Mouse (Mus musculus): ENCODE results near the gene Rmdn3.

The Rmdn3 gene

DNA sequence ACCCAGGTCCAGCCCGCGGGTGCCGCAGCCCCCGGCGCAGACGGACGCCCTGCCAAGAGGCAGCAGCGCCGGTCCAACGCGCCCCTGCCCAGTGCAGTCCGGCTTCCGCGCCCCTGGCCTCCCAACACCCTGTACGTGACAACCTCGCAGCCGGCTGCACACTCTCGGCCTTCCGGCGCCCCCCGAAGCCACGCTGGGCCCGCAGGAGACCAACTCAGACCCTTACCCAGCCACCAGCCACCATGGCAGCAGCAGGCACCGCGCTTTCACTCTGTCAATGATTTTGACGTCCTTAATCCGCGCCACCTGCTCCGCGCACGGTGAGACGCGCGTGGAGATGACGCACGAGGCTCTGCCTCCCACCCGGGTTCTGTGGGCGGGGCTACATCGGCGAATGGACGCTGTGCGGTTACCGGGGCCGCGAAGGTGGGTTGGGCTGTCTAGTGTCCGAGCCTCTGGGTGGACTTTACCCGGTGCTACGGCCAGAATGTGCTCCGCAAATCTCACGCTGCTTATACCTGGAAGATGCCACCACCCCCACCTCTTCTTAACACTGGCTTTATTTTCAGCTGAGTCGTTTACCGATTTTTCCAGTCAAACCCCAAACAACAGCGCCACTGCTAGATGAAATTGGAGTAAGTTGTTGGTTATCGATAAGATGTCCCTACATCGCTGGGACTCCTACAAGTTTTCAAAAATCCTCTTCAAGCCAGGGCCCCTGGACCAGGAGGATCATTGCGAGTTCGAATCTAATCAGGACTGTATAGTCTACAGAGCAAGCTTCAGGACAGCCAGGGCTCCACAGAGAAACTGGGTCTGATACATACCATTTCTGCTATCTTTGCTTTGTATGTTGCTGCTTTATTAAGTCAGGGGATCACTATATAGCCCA, at the start of gene Rmdn3:
Gene Rmdn3 (minus strand): TSS at position 354 of the 892 bp plus-strand sequence.
- DNase-seq (ENCODE audit: low spot score), result peak; percentile 97

DNA sequence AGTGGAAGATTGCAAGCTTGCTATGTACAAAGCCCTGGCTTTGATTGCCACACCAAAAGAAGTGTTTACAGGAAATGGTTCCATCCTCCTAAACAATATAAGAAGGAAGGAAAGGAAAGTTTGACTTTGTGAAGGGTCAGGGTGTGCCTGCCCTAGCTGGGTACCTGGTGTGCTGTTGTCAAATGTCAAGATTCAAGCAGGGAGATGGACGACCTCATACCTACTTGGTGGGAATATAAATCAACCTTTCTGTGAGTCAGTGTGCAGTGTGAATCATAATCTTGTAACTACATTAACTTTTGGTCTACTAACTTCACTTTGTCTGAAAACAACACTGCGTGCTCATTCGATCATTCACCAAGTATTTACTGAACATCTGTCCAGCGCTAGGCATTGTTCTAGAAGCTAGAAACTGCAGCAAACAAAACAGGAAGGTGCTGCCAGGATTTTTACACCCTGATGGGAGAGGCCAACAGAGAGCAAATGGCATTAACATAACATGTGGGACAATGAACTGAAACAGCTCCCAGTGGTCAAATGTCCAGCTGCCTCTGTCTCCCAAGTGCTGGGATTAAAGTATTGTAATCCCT, 47.1 kb upstream of the Rmdn3 start:
- no peak for DNase-seq (ENCODE audit: low spot score)

DNA sequence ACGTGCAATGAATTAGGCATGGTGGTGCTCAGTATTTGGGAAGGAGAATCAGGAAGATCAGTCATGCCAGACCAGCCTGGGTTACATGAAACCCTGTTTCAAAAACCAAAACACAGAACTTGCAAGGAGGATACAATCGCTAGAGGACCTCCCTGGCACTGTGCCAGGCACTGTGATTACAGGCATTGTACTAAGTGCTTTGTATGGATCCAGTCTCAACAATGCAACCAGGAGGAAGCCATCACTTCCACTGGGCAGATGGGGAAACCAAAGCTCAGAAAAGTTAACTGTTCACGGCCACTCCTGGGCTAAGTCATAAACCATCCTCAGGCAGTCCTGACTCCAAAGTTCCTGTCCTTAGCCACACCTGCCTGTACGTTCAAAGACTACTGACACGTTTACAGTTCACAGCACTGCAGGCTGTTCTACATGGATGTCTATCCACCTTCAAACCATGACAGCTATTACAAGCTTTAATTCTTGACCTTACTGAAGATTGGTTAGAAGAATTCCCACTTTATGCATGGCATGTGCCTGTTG, 46.1 kb upstream of the Rmdn3 start:
- no peak for DNase-seq (ENCODE audit: low spot score)

DNA sequence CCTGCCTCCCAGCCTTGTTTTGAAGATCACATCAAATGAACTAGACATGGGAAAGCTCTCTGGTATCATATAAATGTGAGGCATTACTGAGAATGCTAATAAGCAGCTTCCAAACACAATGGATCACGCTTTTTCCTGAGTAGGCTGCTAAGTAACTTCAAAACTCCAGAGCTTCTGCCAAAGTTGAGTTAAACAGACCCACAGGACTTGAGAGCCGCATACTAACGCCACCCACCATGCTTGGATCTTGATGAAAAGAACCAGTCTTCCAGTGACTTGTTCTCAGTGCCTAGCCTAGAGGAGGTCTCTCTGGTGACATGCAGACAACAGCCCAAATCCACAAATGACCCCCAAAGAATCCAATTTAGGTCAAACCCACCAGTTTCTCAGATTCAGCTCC, 42.1 kb upstream of the Rmdn3 start:
- no peak for DNase-seq (ENCODE audit: low spot score)

DNA sequence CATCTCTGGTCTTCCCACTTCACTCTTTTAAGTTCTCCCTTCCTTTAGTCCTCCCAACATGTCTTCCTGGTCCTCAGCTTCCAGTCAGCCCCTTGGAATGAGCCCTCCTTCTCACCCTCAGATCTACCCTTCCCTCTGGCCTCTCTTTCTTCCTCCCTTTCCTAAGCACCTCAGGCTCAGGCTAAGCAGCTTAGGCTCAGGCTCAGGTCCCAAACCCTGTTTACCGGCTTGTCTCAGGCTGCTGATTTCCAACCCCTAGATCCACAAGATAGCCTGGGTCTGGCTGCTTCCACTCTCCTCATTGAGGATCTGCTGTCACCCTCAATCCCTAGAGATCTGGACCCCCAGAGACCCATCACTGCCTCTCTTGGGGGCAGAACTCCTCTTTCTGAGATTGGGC, 41.2 kb upstream of the Rmdn3 start:
- no peak for DNase-seq (ENCODE audit: low spot score)

DNA sequence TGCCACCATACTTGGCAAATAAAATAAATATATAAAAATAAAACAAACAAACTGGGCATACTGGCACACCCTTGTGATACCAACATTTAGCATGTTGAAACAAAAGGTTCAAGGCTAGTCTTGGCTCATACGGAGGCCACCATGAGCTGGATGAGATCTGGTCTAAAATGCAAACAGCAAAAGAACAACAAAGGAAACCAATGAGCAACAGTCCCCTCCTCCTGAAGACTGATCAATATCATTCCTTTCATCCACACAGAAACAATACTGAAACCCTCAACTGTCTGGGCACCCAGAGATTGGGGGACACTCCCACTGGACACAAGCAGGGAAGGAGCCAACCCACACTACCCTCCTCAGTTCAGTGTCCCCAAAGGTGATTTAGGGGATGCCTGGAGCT, 40.7 kb upstream of the Rmdn3 start:
- DNase-seq (ENCODE audit: low spot score), result no peak

DNA sequence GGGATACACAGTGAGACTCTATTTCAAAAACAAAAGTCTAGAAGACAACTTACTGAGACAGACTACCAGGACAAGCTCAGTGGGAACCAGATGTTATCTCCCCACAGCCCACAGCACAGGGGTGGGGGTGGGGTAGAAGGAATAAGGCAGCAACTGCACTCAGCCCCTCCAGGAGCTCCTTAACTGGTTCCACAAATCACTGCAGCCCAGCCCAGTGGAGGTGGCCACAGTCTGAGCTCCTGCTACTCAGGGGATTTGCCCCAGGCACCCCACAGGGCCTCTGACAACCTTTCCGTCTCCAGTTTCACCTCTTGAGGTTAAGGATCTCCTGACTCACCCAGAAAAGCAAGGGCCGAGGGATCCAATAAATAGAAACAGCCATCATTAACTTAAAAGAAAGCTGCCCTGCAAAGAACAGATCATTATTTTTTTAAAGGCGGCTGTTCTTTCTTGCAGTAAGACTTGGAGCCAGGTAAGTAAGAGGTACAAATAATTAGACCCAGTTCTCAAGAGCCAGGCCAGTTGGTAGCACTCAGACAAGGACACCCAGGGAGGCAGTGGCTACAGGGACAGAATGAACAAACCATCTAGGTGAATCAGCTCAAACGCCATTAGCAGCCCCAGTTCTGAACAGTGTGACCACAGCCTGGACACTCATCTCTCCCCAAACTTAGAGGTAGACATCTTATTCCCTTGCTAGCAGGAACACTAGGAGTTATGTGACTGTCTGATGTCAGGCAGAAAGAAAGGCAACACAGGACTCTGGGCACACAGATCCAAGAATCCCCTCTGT, 39.7 kb upstream of the Rmdn3 start:
- DNase-seq (ENCODE audit: low spot score), result peak; percentile 34

DNA sequence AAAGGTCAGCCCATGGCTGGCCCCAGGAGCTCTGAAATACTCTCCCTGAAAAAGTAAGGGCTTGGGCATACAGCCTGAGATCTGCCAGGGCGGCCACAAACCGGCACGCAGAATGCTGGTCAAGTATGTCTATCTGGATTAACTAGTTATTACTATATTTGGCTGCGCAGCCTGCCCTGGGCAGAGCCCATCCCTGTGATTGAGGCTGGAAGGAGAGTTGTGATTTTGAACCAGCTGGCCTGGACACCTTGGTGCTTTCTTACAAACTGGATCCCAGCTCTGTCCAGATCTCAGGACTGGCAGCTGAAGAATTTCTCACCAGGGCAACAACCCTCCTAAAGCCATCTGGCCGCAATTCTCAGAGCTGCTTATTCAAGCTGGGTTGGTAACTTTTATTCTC, 37.3 kb upstream of the Rmdn3 start:
- no peak for DNase-seq (ENCODE audit: low spot score)

DNA sequence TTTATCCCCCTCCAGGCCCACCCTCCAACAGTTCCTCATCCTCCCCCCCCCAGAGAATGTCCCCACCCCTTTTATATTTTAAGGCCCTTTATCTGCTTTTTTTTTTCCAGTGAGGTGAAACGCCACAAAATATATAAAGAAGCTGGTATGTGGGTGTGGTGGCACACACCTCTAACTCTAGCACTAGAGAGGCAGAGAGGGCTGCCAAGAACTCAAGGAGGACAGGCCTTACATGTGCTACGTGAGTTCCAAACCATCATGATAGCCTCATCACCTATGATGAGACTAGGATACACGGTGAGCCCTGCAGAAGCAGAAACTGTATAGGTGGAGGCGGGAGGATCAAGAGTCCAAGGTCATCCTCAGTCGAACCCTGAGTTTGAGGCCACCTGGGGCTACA, 34.1 kb upstream of the Rmdn3 start:
- DNase-seq (ENCODE audit: low spot score), result no peak

DNA sequence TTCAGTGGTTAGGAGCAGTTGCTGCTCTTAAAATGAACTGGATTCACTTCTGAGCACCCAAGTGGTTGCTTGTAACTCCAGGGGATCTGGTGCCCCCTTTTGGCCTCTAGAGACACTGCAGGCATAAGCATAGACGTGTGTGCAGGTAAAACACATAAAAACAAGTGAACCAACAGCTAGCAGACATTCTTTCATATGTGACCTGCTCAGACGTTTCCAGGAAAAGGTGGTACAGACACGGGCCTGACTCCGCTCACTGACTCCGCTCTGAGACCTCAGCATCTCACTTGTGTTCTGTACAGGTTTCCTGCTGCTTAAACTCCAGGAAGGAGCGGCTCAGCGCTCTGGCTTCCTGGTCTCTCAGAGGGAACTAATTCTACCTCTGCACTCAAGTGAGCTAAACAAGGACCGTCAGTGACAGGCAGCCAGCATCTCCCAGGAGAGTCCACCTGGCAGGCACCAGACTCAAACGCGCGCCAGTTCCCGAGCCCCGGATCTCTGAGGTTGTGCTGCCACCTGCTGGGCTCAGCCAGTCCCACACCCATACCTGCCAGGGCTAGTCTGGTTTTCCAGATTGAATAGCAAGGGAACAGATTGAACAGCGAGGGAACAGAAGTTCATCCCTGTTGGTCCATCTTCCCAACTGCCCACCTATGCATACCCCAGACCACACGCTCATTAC, 32.3 kb upstream of the Rmdn3 start:
- peak; percentile 85 for DNase-seq (ENCODE audit: low spot score)

DNA sequence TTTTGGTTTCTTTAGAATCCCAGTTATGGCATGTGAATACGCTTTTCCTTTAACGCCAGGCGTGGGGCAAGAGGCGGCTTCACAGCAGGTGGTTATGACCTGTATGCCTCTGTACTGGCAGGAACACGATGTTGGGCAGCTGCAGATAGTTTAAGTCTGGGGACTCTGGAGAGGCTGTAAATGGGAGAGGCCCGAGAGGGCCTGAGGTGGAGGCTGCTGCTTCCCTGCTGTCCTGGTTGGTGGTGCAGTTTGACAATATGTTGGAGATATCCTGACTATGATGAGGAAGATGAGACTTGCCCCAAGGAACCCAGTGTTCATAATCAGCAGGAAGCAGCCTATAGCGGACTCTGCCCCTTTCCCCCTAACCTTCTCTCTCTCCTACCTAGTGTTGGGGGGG, 26.1 kb upstream of the Rmdn3 start:
- no peak for DNase-seq (ENCODE audit: low spot score)

DNA sequence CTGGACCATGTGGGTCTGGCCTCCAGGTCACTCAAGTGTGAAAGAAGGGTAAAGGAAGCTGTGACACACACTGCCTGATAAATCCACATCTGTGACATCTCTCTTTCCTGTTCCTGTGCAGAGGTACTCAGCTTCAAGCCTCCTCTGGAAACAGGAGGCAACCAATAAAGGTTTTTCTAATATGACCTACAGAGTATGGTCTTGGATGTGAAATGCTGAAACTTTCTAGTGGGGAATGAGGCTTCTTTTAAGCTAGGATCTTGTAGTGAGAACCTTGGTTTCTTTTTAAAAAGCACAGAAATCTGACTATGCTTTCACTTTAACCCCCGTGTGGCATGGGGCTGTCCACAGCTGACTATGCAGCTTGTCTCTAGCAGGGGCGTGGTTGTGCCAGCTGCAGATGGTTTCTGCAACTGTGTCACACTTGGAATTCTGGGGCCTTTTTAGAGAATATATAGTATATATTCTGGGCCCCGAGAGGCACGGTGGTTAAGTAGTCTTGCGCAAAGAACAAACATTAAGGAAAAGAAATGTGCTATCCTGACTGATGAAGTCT, 20.6 kb upstream of the Rmdn3 start:
- DNase-seq (ENCODE audit: low spot score), result no peak

DNA sequence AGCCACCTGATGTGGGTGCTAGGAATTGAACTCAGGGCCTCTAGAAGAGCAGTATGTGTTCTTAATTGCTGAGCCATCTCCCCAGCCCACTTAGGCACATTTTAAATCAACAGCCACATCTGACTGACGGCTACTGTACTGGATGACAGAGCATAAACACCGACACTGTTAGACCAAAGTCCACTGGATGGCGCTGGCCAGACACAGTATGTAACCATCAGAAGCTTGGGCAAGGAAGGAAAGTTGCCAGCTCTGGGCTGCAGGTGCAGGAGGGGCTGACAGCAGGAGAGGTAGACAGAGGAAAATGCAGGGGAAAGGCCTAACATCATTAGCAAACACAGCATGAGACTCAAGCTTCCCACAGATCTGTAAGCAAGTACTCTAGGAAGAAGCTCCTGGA, 19.9 kb upstream of the Rmdn3 start:
- no peak for DNase-seq (ENCODE audit: low spot score)

DNA sequence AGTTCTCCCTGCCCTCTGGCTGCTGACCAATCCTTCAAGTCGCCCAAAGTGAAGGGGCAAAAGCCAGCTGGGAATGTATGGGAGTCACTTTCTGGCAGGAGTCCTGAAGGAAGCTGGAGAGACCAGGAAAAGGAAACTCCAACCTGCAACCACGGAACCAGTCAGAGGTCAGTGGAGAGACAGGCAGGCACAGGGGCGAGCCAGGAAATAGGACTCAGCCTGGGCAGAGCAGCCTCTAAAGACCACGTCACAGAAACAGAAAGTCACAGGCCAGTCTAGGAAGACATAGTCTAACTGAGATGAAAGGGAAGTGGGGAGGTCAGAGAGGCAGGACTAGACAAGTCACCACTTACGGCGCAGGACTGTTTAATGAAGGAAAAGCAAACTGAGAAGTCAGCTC, 18.8 kb upstream of the Rmdn3 start:
- DNase-seq (ENCODE audit: low spot score), result no peak

DNA sequence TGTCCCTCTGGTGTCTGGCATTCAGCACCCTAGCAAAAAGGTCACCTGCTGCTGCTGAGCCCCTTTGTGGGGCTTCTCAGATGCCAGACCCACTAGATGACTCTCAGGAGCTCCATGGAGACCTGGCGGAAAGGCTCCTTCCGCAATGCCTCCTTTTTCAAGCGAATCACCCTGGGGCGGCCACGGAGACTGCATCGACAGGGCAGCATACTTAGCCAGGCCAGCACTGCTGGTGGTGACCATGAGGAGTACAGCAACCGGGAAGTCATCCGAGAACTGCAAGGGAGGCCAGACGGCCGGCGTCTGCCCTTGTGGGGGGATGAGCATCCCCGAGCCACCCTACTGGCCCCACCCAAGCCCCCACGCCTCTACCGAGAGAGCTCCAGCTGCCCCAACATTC, 18.0 kb upstream of the Rmdn3 start:
- DNase-seq (ENCODE audit: low spot score), result no peak

DNA sequence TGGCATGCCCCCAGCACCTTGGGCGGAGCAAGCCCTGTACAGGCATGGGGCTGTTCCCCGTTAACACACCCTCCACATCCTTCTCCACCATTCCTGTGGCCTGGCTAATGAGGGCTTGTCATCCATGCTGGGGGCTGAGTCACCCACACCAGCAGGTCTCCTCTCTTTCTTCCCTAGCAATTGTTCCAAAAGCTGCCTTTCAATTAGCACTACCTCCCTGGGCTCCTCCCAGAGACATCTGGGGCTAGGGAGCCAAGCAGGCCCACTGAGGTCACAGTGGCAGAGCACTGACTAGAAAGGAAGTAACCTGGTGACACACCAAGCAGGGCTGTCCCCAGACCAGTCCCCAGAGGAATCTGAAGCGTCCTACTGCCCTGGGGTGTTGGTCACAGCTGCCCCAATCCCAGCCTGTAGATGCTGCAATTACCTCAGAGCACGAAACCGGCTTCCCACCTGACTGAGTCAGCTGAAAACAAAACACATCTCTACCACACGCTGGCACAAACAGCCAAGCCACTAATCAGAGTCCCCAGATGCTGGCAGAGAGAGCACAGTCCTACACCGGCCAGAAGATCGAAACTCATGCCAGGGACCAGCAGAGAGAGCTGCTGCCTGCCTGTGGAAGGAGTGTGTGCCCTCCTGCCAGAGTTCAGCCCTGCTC, 17.3 kb upstream of the Rmdn3 start, which contains the start of gene Gm14137:
Gene Gm14137 (plus strand): TSS at position 519 of the 661 bp plus-strand sequence.
- DNase-seq (ENCODE audit: low spot score), result no peak

DNA sequence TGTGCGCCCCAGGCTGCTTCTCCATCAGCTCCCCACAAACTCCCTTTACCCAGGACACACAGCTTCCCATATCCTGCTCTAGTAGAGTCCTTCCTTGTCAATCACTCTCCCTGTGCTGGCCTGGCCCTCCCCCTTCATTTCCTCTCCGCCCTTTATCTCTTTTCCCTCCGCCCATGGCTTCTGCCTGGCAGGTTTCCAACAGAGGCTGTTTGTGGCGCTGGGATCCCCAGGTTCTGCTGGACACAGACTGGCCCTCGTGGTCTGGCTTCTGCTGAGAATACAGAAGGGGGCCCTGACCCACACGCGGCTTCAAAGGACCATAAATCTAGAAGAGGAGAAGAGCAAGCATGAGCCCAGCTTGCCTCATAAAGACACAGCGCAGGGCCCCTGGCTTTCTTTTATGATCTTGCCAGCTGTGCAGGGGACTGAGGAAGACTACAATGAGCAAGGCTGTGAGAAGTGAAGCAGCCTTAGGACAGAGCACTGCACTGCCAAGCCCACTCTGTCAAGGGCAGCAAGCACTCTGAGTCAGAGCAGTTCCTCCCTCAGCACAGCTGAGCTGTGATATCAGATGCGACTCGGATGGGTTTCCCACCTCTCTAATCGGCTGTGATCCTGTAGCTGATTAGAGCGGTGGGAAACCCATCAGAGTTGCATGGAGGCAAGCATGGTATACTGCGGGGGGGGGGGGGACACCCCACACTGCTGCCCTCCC, 16.2 kb upstream of the Rmdn3 start:
- DNase-seq (ENCODE audit: low spot score), result peak; percentile 47

DNA sequence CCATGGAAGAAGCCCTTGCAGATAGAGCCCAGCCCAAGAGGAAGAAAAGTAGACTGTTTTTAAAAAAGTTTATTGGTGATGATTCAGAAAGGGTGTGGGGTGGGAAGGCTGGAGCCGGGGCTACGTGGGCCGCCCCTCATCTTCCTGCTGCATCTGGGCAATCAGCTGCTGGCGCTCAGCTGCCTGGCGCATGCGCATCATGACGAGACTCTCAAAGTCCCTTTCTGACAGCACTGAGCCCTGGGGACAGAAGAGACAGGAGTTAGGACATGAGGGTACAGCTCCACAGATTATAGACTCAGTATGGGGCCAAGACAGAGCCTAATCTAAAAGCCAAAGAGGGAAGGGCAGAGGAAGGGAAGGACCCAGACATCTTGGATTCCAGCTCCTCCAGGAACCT, 15.6 kb upstream of the Rmdn3 start:
- DNase-seq (ENCODE audit: low spot score), result no peak

DNA sequence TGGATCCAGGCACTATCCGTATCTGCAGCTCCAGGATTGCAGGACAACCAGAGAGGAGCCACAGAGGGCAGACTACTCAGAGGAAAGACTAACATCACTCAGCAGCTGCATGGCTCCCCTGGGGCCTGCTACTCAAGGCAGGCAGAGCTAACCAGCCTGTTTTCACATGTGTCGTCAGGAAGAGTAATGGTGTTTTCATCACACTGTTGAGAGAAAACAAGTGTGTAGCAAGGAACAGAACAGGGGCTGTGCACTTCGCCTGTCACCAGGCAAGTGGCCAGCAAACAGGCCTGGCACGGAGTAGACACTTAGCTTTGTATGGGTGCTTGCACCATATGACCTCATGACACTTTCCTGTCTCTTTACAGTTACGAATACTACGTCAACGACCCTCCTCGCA, 14.7 kb upstream of the Rmdn3 start:
- DNase-seq (ENCODE audit: low spot score), result peak; percentile 52

DNA sequence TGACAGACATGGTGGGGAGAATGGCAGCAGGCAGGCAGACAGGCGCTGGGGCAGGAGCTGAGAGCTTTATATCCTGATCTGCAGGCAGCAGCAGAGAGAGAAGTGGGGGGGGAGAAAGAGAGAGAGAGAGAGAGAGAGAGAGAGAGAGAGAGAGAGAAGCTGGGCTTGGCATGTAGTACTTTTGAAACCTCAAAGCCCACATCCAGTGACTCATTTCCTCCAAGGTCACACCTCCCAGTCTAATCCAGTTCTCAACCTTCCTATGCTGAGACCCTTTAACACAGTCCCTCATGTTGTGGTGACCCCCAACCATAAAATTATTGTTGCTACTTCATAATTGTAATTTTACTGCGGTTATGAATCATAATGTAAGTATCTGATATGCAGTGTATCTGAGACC, 13.4 kb upstream of the Rmdn3 start:
- no peak for DNase-seq (ENCODE audit: low spot score)

Data from embryo, embryonic 10.5 days (tissue).